Mouse (Mus musculus) spleen, adult 2 months (tissue): Measurements from ENCODE around the gene Nxnl2. TPM values are rescaled to one million over a fixed set of nuclear protein-coding genes. Genes with fewer than 3 reads are reported as not detected.
"Not testable (repeated sequence)": the region's sequence is repeated elsewhere in the genome, so short reads cannot be mapped to it uniquely, and the experiment has no call there.

ENCODE experiments used
- DNase-seq, 2 experiments: peaks; one replicate each; pipeline versions ENCODE4 v3.0.0 to v3.0.0-alpha.2; 2012 to 2021; ENCODE audit warnings: low spot score in 2 of 2, low read depth in 1 of 2
- H3K27ac ChIP-seq: fragments of 200-500 bp; 2 replicates; pipeline ENCODE4 v1.5.1; 2012; ENCODE audit warnings: low read length, inconsistent platforms; ENCODE audit not compliant: insufficient read depth
- H3K27me3 ChIP-seq: fragments of 200-500 bp; 2 replicates; pipeline ENCODE4 v1.6.1; 2012; ENCODE audit warnings: mild to moderate bottlenecking, moderate library complexity, low read length, inconsistent platforms; ENCODE audit not compliant: control insufficient read depth, insufficient read depth
- H3K36me3 ChIP-seq: fragments of 200-500 bp; 2 replicates; pipeline ENCODE4 v1.6.1; 2012; ENCODE audit warnings: mild to moderate bottlenecking, low read length, inconsistent platforms; ENCODE audit not compliant: control insufficient read depth, insufficient read depth
- H3K4me1 ChIP-seq: fragments of 200-500 bp; 2 replicates; pipeline ENCODE4 v1.6.1; 2011; ENCODE audit warnings: inconsistent platforms; ENCODE audit not compliant: control insufficient read depth, insufficient read depth, insufficient read length
- H3K4me3 ChIP-seq: fragments of 200-500 bp; 2 replicates; pipeline ENCODE4 v1.5.1; 2011; ENCODE audit warnings: mild to moderate bottlenecking, inconsistent platforms; ENCODE audit not compliant: insufficient read depth, insufficient read length; ENCODE audit errors: extremely low read depth
- CTCF ChIP-seq: fragments of 200-500 bp; IDR thresholded peaks from 2 replicates; pipeline ENCODE4 v1.5.1; 2011; ENCODE audit warnings: mild to moderate bottlenecking, inconsistent platforms; ENCODE audit not compliant: insufficient read depth, insufficient read length, insufficient replicate concordance; ENCODE audit errors: extremely low read depth
- POLR2A ChIP-seq: fragments of 200-500 bp; IDR thresholded peaks from 2 replicates; pipeline ENCODE4 v1.6.1; 2011; ENCODE audit warnings: low read depth, low read length, inconsistent platforms
- WGBS: fragments of 180-500 bp; shearing (Covaris S2); methylation state at CpG from one replicate; pipeline ENCODE4 v1.1.7; 2018; 5-methylcytosine and 5-hydroxymethylcytosine counted together
- polyA plus RNA-seq: library from polyadenylated mRNA; depleted of rRNA; stranded (reverse); fragments of >200 nt; gene quantifications from 2 replicates; pipeline ENCODE4 v1.2.3, GENCODE M21; 2012

Nxnl2 gene
- polyA plus RNA-seq, 1 experiment = 1.1 TPM

- no peaks in the 10 kb centered on the region for H3K36me3 ChIP-seq
- H3K4me1 ChIP-seq = no peaks in the 10 kb centered on the region
- WGBS = 25% methylated on average over 15 of the region's 15 CpGs
- TF ChIP-seq POLR2A (no peak), CTCF (no peak)
- DNase-seq = no peak
- H3K4me3 ChIP-seq = no peak overlapping the region
- no peak overlapping the region for H3K27ac ChIP-seq
- H3K27me3 ChIP-seq = no peaks in the 10 kb centered on the region
Measured at GRCm38 (mm10) chr13:51193893-51194292, 23.1 kb downstream of the Nxnl2 start.

DNA sequence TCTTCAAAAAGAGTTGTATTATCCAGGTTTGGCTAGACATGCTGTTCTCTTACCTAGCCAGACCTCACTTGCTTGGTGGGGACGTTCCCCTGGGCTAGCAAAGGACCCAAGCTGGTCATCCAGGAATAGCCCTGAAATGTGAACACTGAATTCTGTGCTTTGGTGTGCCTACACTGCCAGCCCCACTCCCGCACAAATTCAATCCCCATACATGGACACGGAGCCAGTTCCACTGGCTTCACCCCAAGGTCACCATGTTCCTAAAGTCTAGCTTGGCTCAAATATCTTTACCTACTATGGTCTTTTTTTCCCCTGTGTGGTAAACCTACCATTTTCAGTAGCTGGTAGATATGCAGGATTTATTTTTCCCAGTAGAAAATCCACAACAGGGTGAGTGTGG, 26.9 kb downstream of the Nxnl2 start:
- TF ChIP-seq CTCF = no peak
- TF ChIP-seq POLR2A = no peak
- Histone ChIP-seq H3K4me1 (no peaks in the 10 kb centered on the region), H3K4me3 (no peak overlapping the region), H3K27me3 (no peaks in the 10 kb centered on the region), H3K36me3 (no peaks in the 10 kb centered on the region), H3K27ac (no peak overlapping the region)
- WGBS = 89% methylated on average over 3 of the region's 3 CpGs
- no peak for DNase-seq

GRCm38 (mm10) chr13:51198186-51198585, 27.4 kb downstream of the Nxnl2 start:
- H3K27ac ChIP-seq = no peak overlapping the region
- no peaks in the 10 kb centered on the region for H3K36me3 ChIP-seq
- WGBS = 82% methylated on average over 5 of the region's 5 CpGs
- no peak for TF ChIP-seq POLR2A
- H3K27me3 ChIP-seq = no peaks in the 10 kb centered on the region
- H3K4me1 ChIP-seq = no peaks in the 10 kb centered on the region
- H3K4me3 ChIP-seq = no peak overlapping the region
- DNase-seq = no peak

DNA sequence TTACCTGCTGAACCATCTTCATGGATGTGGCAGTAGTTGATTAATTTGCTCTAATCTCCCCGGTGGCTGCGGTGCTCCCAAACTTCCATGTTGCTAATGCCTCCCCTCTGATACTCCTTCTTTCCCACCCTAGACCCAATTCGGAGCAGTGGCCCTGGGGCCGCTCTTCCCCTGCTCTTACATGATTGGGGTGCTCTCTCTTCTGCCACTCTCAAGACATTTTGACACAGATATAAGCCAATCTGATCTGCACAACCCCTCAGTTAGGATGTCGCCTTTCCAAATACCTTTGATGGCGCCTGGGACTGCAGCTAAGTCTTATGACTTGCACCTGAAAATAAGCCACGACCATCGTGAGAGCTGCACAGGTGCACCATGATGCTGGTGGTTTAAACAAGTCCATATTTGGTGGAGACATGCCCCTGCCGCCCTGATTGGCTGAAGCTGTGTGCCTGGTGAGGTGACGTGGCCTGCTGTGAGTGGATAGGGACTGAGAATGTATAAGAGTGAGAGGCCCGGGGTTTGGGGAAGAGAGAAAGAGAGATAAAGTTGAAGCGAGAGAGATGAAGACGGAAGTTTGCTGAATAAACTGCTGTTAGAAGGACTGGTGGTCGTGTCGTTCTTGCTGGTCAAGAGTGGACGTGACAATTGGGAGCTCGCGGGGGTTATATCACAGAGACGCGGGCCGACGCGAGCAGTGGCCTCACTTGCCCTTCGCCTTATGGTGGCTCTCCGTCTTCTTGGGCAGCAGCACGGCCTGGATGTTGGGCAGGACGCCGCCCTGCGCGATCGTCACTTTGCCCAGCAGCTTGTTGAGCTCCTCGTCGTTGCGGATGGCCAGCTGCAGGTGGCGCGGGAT, 31.4 kb downstream of the Nxnl2 start:
- H3K27me3 ChIP-seq, DNase-seq, H3K4me3 ChIP-seq, H3K27ac ChIP-seq, H3K36me3 ChIP-seq, H3K4me1 ChIP-seq: not testable (repeated sequence)
- WGBS = 54% methylated on average over 30 of the region's 36 CpGs

DNA sequence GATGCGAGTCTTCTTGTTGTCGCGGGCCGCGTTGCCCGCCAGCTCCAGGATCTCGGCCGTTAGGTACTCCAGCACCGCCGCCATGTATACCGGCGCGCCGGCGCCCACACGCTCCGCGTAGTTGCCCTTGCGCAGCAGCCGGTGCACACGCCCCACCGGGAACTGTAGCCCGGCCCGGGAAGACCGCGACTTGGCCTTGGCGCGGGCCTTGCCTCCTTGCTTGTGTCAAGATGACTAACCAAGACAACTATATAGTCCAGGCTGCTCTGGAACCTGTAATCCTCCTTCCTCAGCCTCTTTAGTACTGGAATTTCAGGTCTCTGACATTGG, 32.0 kb downstream of the Nxnl2 start:
- peak in 1 of 2 experiments; percentile 18 for DNase-seq
- H3K36me3 ChIP-seq, H3K27ac ChIP-seq, H3K27me3 ChIP-seq, H3K4me1 ChIP-seq: not testable (repeated sequence)
- peak overlapping the region; percentile 18; the same call in 1 of the 2 replicates for H3K4me3 ChIP-seq
- 7% methylated on average over 28 of the region's 28 CpGs for WGBS

DNA sequence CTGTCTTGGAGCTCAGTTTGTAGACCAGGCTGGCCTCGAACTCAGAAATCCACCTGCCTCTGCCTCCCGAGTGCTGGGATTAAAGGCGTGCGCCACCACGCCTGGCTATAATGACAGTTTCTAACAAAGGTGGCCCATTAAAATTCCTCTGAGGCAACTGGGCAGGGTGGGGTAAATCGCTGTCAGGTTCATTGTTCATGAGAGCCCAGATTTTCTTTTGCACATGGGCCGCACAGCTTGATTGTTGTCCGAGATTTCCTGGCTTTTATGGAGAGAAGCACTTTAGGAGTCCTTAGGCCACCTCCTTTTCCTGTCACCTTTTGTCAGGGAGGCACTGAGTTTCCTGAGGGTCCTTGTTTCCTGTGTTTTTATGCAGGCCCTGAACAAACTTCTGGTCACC, 32.6 kb downstream of the Nxnl2 start:
- Histone ChIP-seq H3K27me3 (no peaks in the 10 kb centered on the region), H3K36me3 (no peaks in the 10 kb centered on the region), H3K4me1 (no peaks in the 10 kb centered on the region), H3K27ac (no peak overlapping the region), H3K4me3 (no peak overlapping the region)
- TF ChIP-seq POLR2A = no peak
- no peak for TF ChIP-seq CTCF
- DNase-seq = no peak
- 92% methylated on average over 8 of the region's 8 CpGs for WGBS

- not testable (repeated sequence) for H3K4me1 ChIP-seq, H3K27me3 ChIP-seq, H3K36me3 ChIP-seq, H3K4me3 ChIP-seq, DNase-seq, H3K27ac ChIP-seq
- 95% methylated on average over 11 of the region's 11 CpGs for WGBS
Measured at GRCm38 (mm10) chr13:51204081-51204480, 33.3 kb downstream of the Nxnl2 start.
